ENCODE assay signal across 10 mouse cellular contexts in genomic region chr4:150091887-150092582, GRCm38 (mm10). TPM values are rescaled to one million over a fixed set of nuclear protein-coding genes. Genes with fewer than 3 reads are reported as not detected.
DNase-seq lines count a peak whose midpoint lies in the region; ATAC-seq and TF ChIP-seq lines count a peak whose summit lies in the region.
"Had no signal": no experiment of that assay in that cellular context is flagged by ENCODE, and none has a peak within 500 bp of the region (broad histone marks: within the 10 kb centered on the region; RNA-seq: fewer than 3 reads in every experiment).

No protein-coding gene starts in this region.

- H3K36me3 ChIP-seq in kidney, embryonic 15.5 days: no peaks in the 10 kb centered on the region
- H3K36me3 ChIP-seq in CH12.LX (replicated peaks in 1 of 2; ENCODE audit: control insufficient read depth in 1 of 2, insufficient read depth in 1 of 2, low read length in 1 of 2): peaks cover 0 to 40% of the 10 kb centered on the region in 2 experiments
- no peaks in the 10 kb centered on the region for H3K36me3 ChIP-seq in limb, embryonic 10.5 days
- H3K36me3 ChIP-seq: limb, embryonic 12.5 days had no signal

- H3K27ac ChIP-seq in kidney, embryonic 15.5 days: no peak overlapping the region
- H3K27ac ChIP-seq in CH12.LX (ENCODE audit: insufficient read depth, low read depth): no peak overlapping the region
- H3K27ac ChIP-seq in limb, embryonic 10.5 days: no peak overlapping the region
- H3K27ac ChIP-seq: limb, embryonic 12.5 days had no signal

- peak; percentile 19 for TF ChIP-seq RAD21 in CH12.LX (IDR thresholded peaks at IDR 0.05; ENCODE audit: low read depth, low read length)

- dilution Hi-C loops in CH12.LX (cut with MboI; ENCODE audit: extremely low pct_ligation_motif_present, extremely low pct_unique_long_range_greater_than_20kb, low sequenced_read_pairs): no loop called here

- WGBS in kidney, embryonic 15.5 days: 86% methylated on average over 18 of the region's 18 CpGs
- WGBS in limb, embryonic 10.5 days: 84% methylated on average over 18 of the region's 18 CpGs

- peak; percentile 41 for DNase-seq in kidney, adult 18-20 months
- DNase-seq in CH12.LX (ENCODE audit: extremely low read depth) (no peak), WW6 (ENCODE audit: low read depth, low spot score) (peak; percentile 77)
- peak; percentile 59 for DNase-seq in limb, embryonic 10.5 days (ENCODE audit: low spot score)
- DNase-seq in testis, postnatal 10 days (ENCODE audit: low spot score): peak; percentile 79
- DNase-seq in embryo, embryonic 11 days: no peak

- in situ Hi-C loops in CH12.LX (cut with MboI; ENCODE audit: low pct_ligation_motif_present, low pct_unique_long_range_greater_than_20kb, low sequenced_read_pairs): loop anchor here (10.0 kb wide), 1 partner anchor 57 kb away; no protein-coding TSS in a partner anchor

- H3K4me3 ChIP-seq in kidney, embryonic 15.5 days (replicated peaks): no peak overlapping the region
- H3K4me3 ChIP-seq in CH12.LX (replicated peaks in 1 of 3; ENCODE audit: low read depth in 2 of 3, low read length in 2 of 3, poor library complexity in 1 of 3): no peak overlapping the region
- no peak overlapping the region for H3K4me3 ChIP-seq in limb, embryonic 10.5 days
- H3K4me3 ChIP-seq: limb, embryonic 12.5 days had no signal

- TF ChIP-seq CTCF in CH12.LX (conservative IDR thresholded peaks at IDR 0.05 in 1 of 2, IDR thresholded peaks at IDR 0.05 in 1 of 2; ENCODE audit: low read depth in 2 of 2, low read length in 2 of 2): peak; percentile 65 to 83

- no peak for ATAC-seq in kidney, embryonic 15.5 days (replicated peaks; ENCODE audit: low FRiP score)
- ATAC-seq in megakaryocyte, adult 5-6 weeks (ENCODE audit: poor library complexity, severe bottlenecking): no peak

- H3K9me3 ChIP-seq in kidney, embryonic 15.5 days (replicated peaks): no peaks in the 10 kb centered on the region
- peaks cover 4% of the 10 kb centered on the region for H3K9me3 ChIP-seq in CH12.LX (replicated peaks; ENCODE audit: low read length)
- H3K9me3 ChIP-seq in limb, embryonic 10.5 days (replicated peaks): no peaks in the 10 kb centered on the region
- H3K9me3 ChIP-seq: limb, embryonic 12.5 days had no signal

- peaks cover 30% of the 10 kb centered on the region for H3K4me1 ChIP-seq in kidney, embryonic 15.5 days
- H3K4me1 ChIP-seq in CH12.LX (ENCODE audit: control insufficient read depth in 1 of 2, insufficient read depth in 2 of 2): peaks cover 17 to 80% of the 10 kb centered on the region in 2 experiments
- peaks cover 31% of the 10 kb centered on the region for H3K4me1 ChIP-seq in limb, embryonic 10.5 days

- H3K79me2 ChIP-seq in CH12.LX (replicated peaks; ENCODE audit: control insufficient read depth, extremely low read depth, insufficient read depth, poor library complexity, severe bottlenecking): no peaks in the 10 kb centered on the region

- H3K27me3 ChIP-seq in kidney, embryonic 15.5 days: peaks cover 21% of the 10 kb centered on the region
- peaks cover 1% of the 10 kb centered on the region for H3K27me3 ChIP-seq in CH12.LX (replicated peaks)
- peaks cover 68% of the 10 kb centered on the region for H3K27me3 ChIP-seq in limb, embryonic 10.5 days (ENCODE audit: low read depth, poor library complexity, severe bottlenecking)

- no peak for TF ChIP-seq EP300 in CH12.LX (IDR thresholded peaks at IDR 0.05; ENCODE audit: low read length)

- no peak overlapping the region for H3K4me2 ChIP-seq in kidney, embryonic 15.5 days
- H3K4me2 ChIP-seq in CH12.LX (ENCODE audit: insufficient read depth, low read depth, poor library complexity, severe bottlenecking): no peak overlapping the region
- H3K4me2 ChIP-seq: limb, embryonic 12.5 days had no signal

- no peak overlapping the region for H3K9ac ChIP-seq in kidney, embryonic 15.5 days
- H3K9ac ChIP-seq in CH12.LX (ENCODE audit: insufficient read depth, low read depth): no peak overlapping the region
- H3K9ac ChIP-seq: limb, embryonic 12.5 days had no signal

- TF ChIP-seq POLR2A in CH12.LX (IDR thresholded peaks at IDR 0.05; ENCODE audit: low read depth, low read length): no peak

TF ChIP-seq in CH12.LX, 34 proteins besides CTCF, POLR2A, EP300 and RAD21:
- TF ChIP-seq SMC3 (IDR thresholded peaks at IDR 0.05; ENCODE audit: low read depth, low read length) (peak; percentile 46), IRF4 (IDR thresholded peaks at IDR 0.05; ENCODE audit: low read depth, low read length) (no peak)
TF ChIP-seq in CH12.LX: peak in this region for 1.

RNA-seq across cellular contexts. Expression of gene Gpr157, which starts 4.9 kb away (rescaled TPM):
- 0.51 and 0.53 TPM in 2 replicates for polyA plus RNA-seq in kidney, embryonic 15.5 days (2015; fragmentation: Nextera tagmentation; extraction: Ambion mirVana)
- 1.3 and 2.8 TPM in 2 replicates for total RNA-seq in CH12.LX (2012; rRNA removed)
- total RNA-seq in CH12.LX (2014; rRNA removed): 2.3 and 2.6 TPM in 2 replicates
- 3.1 and 3.5 TPM in 2 replicates for polyA plus RNA-seq in CH12.LX (2012; ENCODE audit: insufficient read length, low read depth)
- polyA plus RNA-seq in limb, embryonic 10.5 days (2016; fragmentation: Nextera tagmentation; extraction: Ambion mirVana): 0.28 and 0.75 TPM in 2 replicates
- total RNA-seq in megakaryocyte, adult 5-6 weeks (2015): 1.0 and 1.9 TPM in 2 replicates
- 1.6 and 2.6 TPM in 2 replicates for total RNA-seq in megakaryocyte, adult 5-6 weeks (2017)

RNA-seq across cellular contexts. Expression of gene Slc2a5, which starts 27.0 kb away (rescaled TPM):
- 1.6 and 2.7 TPM in 2 replicates for polyA plus RNA-seq in kidney, embryonic 15.5 days (2015; fragmentation: Nextera tagmentation; extraction: Ambion mirVana)
- total RNA-seq in CH12.LX (2012; rRNA removed): 0.38 and 1.4 TPM in 2 replicates
- 0.70 and 0.81 TPM in 2 replicates for total RNA-seq in CH12.LX (2014; rRNA removed)
- 1.1 and 1.5 TPM in 2 replicates for polyA plus RNA-seq in CH12.LX (2012; ENCODE audit: insufficient read length, low read depth)
- 0.98 and 1.1 TPM in 2 replicates for polyA plus RNA-seq in limb, embryonic 10.5 days (2016; fragmentation: Nextera tagmentation; extraction: Ambion mirVana)
- total RNA-seq in megakaryocyte, adult 5-6 weeks (2015): not detected in 2 replicates
- total RNA-seq in megakaryocyte, adult 5-6 weeks (2017): 0.11 TPM in 1 of 2 replicates, not detected in the other

RNA-seq across cellular contexts. Expression of gene Slc2a7, which starts 56.7 kb away (rescaled TPM):
- not detected in 2 replicates for polyA plus RNA-seq in kidney, embryonic 15.5 days (2015; fragmentation: Nextera tagmentation; extraction: Ambion mirVana)
- 0.13 TPM in 1 of 2 replicates, not detected in the other for total RNA-seq in CH12.LX (2012; rRNA removed)
- not detected in 2 replicates for total RNA-seq in CH12.LX (2014; rRNA removed)
- polyA plus RNA-seq in CH12.LX (2012; ENCODE audit: insufficient read length, low read depth): 0.14 TPM in 1 of 2 replicates, not detected in the other
- polyA plus RNA-seq in limb, embryonic 10.5 days (2016; fragmentation: Nextera tagmentation; extraction: Ambion mirVana): not detected in 2 replicates
- total RNA-seq in megakaryocyte, adult 5-6 weeks (2015): not detected in 2 replicates
- total RNA-seq in megakaryocyte, adult 5-6 weeks (2017): not detected in 2 replicates
- polyA plus RNA-seq: embryonic facial prominence, embryonic 14.5 days; limb, embryonic 12.5 days had no signal

Comparison
In these comparisons a context has a peak if more than half of its experiments do, and no peak if none do; other contexts are left out.
1. DNase-seq: peak in kidney, adult 18-20 months (single experiment), WW6 (single experiment), limb, embryonic 10.5 days (single experiment) and testis, postnatal 10 days (single experiment); none in CH12.LX (single experiment) and embryo, embryonic 11 days (single experiment).